Mouse (Mus musculus) liver, embryonic 14.5 days (tissue): ENCODE data around the gene Itpr1. TPM values are rescaled to one million over a fixed set of nuclear protein-coding genes. Genes with fewer than 3 reads are reported as not detected.
A peak's percentile ranks its signal among the peaks of the same experiment; 100 is the strongest.

ENCODE experiments used
- ATAC-seq: fragments of 200-750 bp; cut with Nextera tagmentation; 2 replicates; pipeline ENCODE4 v1.8.0; 2017; ENCODE audit warnings: moderate number of reproducible peaks, mild to moderate bottlenecking, moderate library complexity; ENCODE audit not compliant: insufficient read depth
- DNase-seq, 3 experiments: peaks; one replicate each; pipeline ENCODE4 v3.0.0-alpha.2; 2012 to 2013; ENCODE audit warnings: low read depth in 3 of 3, low spot score in 3 of 3
- H3K27ac ChIP-seq: fragments of 300-500 bp; sonication (generic); 2 replicates; pipeline ENCODE4 v1.5.1; 2014; ENCODE audit warnings: moderate library complexity, mild to moderate bottlenecking, control low read depth, inconsistent platforms
- H3K27me3 ChIP-seq: fragments of 300-500 bp; sonication (generic); 2 replicates; pipeline ENCODE4 v1.6.1; 2014; ENCODE audit warnings: mild to moderate bottlenecking, low read length, moderate library complexity; ENCODE audit not compliant: control insufficient read depth, insufficient read depth
- H3K36me3 ChIP-seq: fragments of 300-500 bp; sonication (generic); replicated peaks from 2 replicates; pipeline ENCODE4 v1.6.1; 2014; ENCODE audit warnings: low read depth; ENCODE audit not compliant: control insufficient read depth, insufficient read depth
- H3K4me1 ChIP-seq, 2 experiments: fragments of 200-500 bp in 1 of 2; fragments of 300-500 bp in 1 of 2; sonication (generic) in 1 of 2; replicated peaks; 2 replicates each; pipeline ENCODE4 v1.6.1; 2012 to 2014; ENCODE audit warnings: antibody characterized with exemption in 1 of 2, inconsistent platforms in 1 of 2, low read length in 1 of 2; ENCODE audit not compliant: control insufficient read depth in 2 of 2, insufficient read depth in 2 of 2
- H3K4me2 ChIP-seq: fragments of 300-500 bp; sonication (generic); 2 replicates; pipeline ENCODE4 v1.6.1; 2014; ENCODE audit warnings: low read depth, mild to moderate bottlenecking, control low read depth, moderate library complexity
- H3K4me3 ChIP-seq, 2 experiments: fragments of 200-500 bp in 1 of 2; fragments of 300-500 bp in 1 of 2; sonication (generic) in 1 of 2; 2 replicates each; pipeline ENCODE4 v1.5.1; 2012 to 2014; ENCODE audit warnings: low read depth in 2 of 2, low read length in 2 of 2, mild to moderate bottlenecking in 2 of 2, control low read depth in 1 of 2, inconsistent platforms in 1 of 2, moderate library complexity in 1 of 2; ENCODE audit not compliant: insufficient read depth in 1 of 2
- H3K9ac ChIP-seq: fragments of 300-500 bp; sonication (generic); replicated peaks from 2 replicates; pipeline ENCODE4 v1.6.1; 2014; ENCODE audit warnings: mild to moderate bottlenecking, control low read depth, moderate library complexity
- H3K9me3 ChIP-seq: fragments of 300-500 bp; sonication (generic); 2 replicates; pipeline ENCODE4 v1.6.1; 2016; ENCODE audit warnings: low read length, mixed read lengths; ENCODE audit not compliant: control insufficient read depth
- CTCF ChIP-seq: IDR thresholded peaks from 2 replicates; pipeline ENCODE4 v1.5.1; 2016; ENCODE audit warnings: antibody characterized with exemption, low read depth, control low read depth
- EP300 ChIP-seq: IDR thresholded peaks from 2 replicates; pipeline ENCODE4 v1.6.1; 2016; ENCODE audit warnings: antibody characterized with exemption, low read depth
- WGBS: fragments of 180-500 bp; shearing (Covaris S2); extraction: QIAGEN DNeasy Blood & Tissue Kit; methylation state at CpG from one replicate; pipeline ENCODE4 v1.1.7; 2014; ENCODE audit not compliant: insufficient replicate concordance; 5-methylcytosine and 5-hydroxymethylcytosine counted together
- polyA plus RNA-seq, 2 experiments: library from polyadenylated mRNA; depleted of rRNA in 1 of 2; stranded (reverse) in 1 of 2; unstranded in 1 of 2; fragments of >200 nt; fragmentation: Nextera tagmentation in 1 of 2; extraction: Ambion mirVana in 1 of 2; gene quantifications; 2 replicates each; pipeline versions ENCODE4 v1.2.1 to v1.2.3; 2012 to 2014

Itpr1 gene
- polyA plus RNA-seq, 2 experiments, result 1.6 to 3.1 TPM

GRCm38 (mm10) chr6:108213481-108214293 is 791 bp downstream of the Itpr1 start:
- WGBS, result 2% methylated on average over 28 of the region's 29 CpGs
- H3K9me3 ChIP-seq, result no peaks in the 10 kb centered on the region
- H3K4me3 ChIP-seq, result peak overlapping the region; percentile 59 to 82
- DNase-seq (no peak), ATAC-seq (no peak)
- H3K27ac ChIP-seq, result no peak overlapping the region
- TF ChIP-seq CTCF, result no peak
- no peak for TF ChIP-seq EP300
- H3K27me3 ChIP-seq, result no peaks in the 10 kb centered on the region
- no peaks in the 10 kb centered on the region for H3K36me3 ChIP-seq
- H3K4me1 ChIP-seq, result peaks cover 8 to 17% of the 10 kb centered on the region in 2 experiments
- H3K9ac ChIP-seq, result peak overlapping the region; percentile 41
- H3K4me2 ChIP-seq, result peak overlapping the region; percentile 86

- ATAC-seq, result no peak
- Histone ChIP-seq H3K9me3 (no peaks in the 10 kb centered on the region), H3K27me3 (no peaks in the 10 kb centered on the region), H3K4me2 (peak overlapping the region; percentile 86), H3K9ac (peak overlapping the region; percentile 41), H3K27ac (no peak overlapping the region), H3K36me3 (no peaks in the 10 kb centered on the region), H3K4me3 (peak overlapping the region; percentile 59 to 82), H3K4me1 (peaks cover 8 to 17% of the 10 kb centered on the region in 2 experiments)
- DNase-seq, result no peak
- TF ChIP-seq EP300 (no peak), CTCF (no peak)
- 5% methylated on average over 10 of the region's 10 CpGs for WGBS
Observed at GRCm38 (mm10) chr6:108214294-108214925, 1.5 kb downstream of the Itpr1 start.

GRCm38 (mm10) chr6:108216091-108216490 is 3.2 kb downstream of the Itpr1 start:
- Histone ChIP-seq H3K4me1 (peaks cover 8 to 16% of the 10 kb centered on the region in 2 experiments), H3K9ac (no peak overlapping the region), H3K36me3 (no peaks in the 10 kb centered on the region), H3K27ac (no peak overlapping the region), H3K4me2 (no peak overlapping the region), H3K4me3 (no peak overlapping the region), H3K9me3 (no peaks in the 10 kb centered on the region), H3K27me3 (no peaks in the 10 kb centered on the region)
- DNase-seq (no peak), ATAC-seq (no peak)
- 76% methylated on average over 5 of the region's 5 CpGs for WGBS
- TF ChIP-seq CTCF (no peak), EP300 (no peak)

- H3K9ac ChIP-seq, result no peak overlapping the region
- no peaks in the 10 kb centered on the region for H3K36me3 ChIP-seq
- TF ChIP-seq EP300 (no peak), CTCF (no peak)
- no peaks in the 10 kb centered on the region for H3K9me3 ChIP-seq
- peaks cover 8 to 10% of the 10 kb centered on the region in 2 experiments for H3K4me1 ChIP-seq
- WGBS, result 80% methylated on average over 8 of the region's 8 CpGs
- no peak overlapping the region for H3K4me2 ChIP-seq
- no peaks in the 10 kb centered on the region for H3K27me3 ChIP-seq
- H3K4me3 ChIP-seq, result no peak overlapping the region
- DNase-seq, result no peak
- H3K27ac ChIP-seq, result no peak overlapping the region
- no peak for ATAC-seq
Observed at GRCm38 (mm10) chr6:108216832-108217231, 3.9 kb downstream of the Itpr1 start.

DNA sequence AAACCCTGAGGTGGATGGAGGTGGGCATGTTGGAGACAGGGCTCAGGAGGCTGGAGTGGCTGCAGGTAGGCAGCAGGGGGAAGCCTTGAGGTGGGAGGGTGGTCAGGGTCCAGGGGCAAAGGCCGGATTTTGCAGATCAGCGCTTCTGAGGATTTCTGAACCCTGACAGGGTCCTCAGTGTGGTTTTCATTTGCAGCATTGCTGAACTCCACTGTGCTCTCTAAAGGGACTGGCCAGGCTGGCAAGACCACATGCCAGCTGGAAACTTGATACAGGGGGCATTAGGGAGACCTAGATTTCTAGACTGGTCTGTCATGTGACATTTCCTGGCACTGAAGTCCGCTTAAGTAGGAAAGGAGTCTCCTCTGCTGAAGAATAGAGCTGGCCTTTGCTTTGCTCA is 5.1 kb downstream of the Itpr1 start:
- Histone ChIP-seq H3K27me3 (no peaks in the 10 kb centered on the region), H3K36me3 (no peaks in the 10 kb centered on the region), H3K4me1 (peaks cover 7 to 8% of the 10 kb centered on the region in 2 experiments), H3K27ac (no peak overlapping the region), H3K9me3 (no peaks in the 10 kb centered on the region), H3K4me2 (no peak overlapping the region), H3K4me3 (no peak overlapping the region), H3K9ac (no peak overlapping the region)
- 75% methylated on average over 3 of the region's 3 CpGs for WGBS
- no peak for ATAC-seq
- no peak for TF ChIP-seq CTCF
- no peak for TF ChIP-seq EP300
- DNase-seq, result no peak
